Mouse (Mus musculus): ENCODE results near the gene Bzw2. TPM values are rescaled to one million over a fixed set of nuclear protein-coding genes. Genes with fewer than 3 reads are reported as not detected.
A peak's percentile ranks its signal among the peaks of the same experiment; 100 is the strongest.

Gene Bzw2
- total RNA-seq (2017), result 12.7 and 20.3 TPM in 2 replicates

- peak; percentile 46 for ATAC-seq (ENCODE audit: extremely low read depth, insufficient number of reproducible peaks, low FRiP score, poor library complexity, severe bottlenecking)
Measured at GRCm38 (mm10) chr12:36157638-36158308, at the start of gene Bzw2. TSS of gene Bzw2 (minus strand) at chr12:36158080.

- ATAC-seq (ENCODE audit: extremely low read depth, insufficient number of reproducible peaks, low FRiP score, poor library complexity, severe bottlenecking), result peak; percentile 55
Measured at GRCm38 (mm10) chr12:36207072-36207799, 49.4 kb upstream of the Bzw2 start.

GRCm38 (mm10) chr12:36205579-36206119 lies 47.8 kb upstream of the Bzw2 start:
- ATAC-seq (ENCODE audit: extremely low read depth, insufficient number of reproducible peaks, low FRiP score, poor library complexity, severe bottlenecking), result peak; percentile 67; the same call in 1 of the 2 replicates

GRCm38 (mm10) chr12:36194976-36195375 lies 37.1 kb upstream of the Bzw2 start:
- ATAC-seq (ENCODE audit: extremely low read depth, insufficient number of reproducible peaks, low FRiP score, poor library complexity, severe bottlenecking), result no peak

- ATAC-seq (ENCODE audit: extremely low read depth, insufficient number of reproducible peaks, low FRiP score, poor library complexity, severe bottlenecking), result no peak
Measured at GRCm38 (mm10) chr12:36190343-36190742, 32.5 kb upstream of the Bzw2 start.

GRCm38 (mm10) chr12:36189610-36190009 lies 31.7 kb upstream of the Bzw2 start:
- no peak for ATAC-seq (ENCODE audit: extremely low read depth, insufficient number of reproducible peaks, low FRiP score, poor library complexity, severe bottlenecking)

GRCm38 (mm10) chr12:36187081-36187480 lies 29.2 kb upstream of the Bzw2 start:
- no peak for ATAC-seq (ENCODE audit: extremely low read depth, insufficient number of reproducible peaks, low FRiP score, poor library complexity, severe bottlenecking)

- ATAC-seq (ENCODE audit: extremely low read depth, insufficient number of reproducible peaks, low FRiP score, poor library complexity, severe bottlenecking), result no peak
Measured at GRCm38 (mm10) chr12:36182570-36182969, 24.7 kb upstream of the Bzw2 start.

- no peak for ATAC-seq (ENCODE audit: extremely low read depth, insufficient number of reproducible peaks, low FRiP score, poor library complexity, severe bottlenecking)
Measured at GRCm38 (mm10) chr12:36177227-36177626, 19.3 kb upstream of the Bzw2 start.

GRCm38 (mm10) chr12:36165299-36165698 lies 7.4 kb upstream of the Bzw2 start:
- ATAC-seq (ENCODE audit: extremely low read depth, insufficient number of reproducible peaks, low FRiP score, poor library complexity, severe bottlenecking), result no peak

GRCm38 (mm10) chr12:36164126-36164791 lies 6.4 kb upstream of the Bzw2 start:
- ATAC-seq (ENCODE audit: extremely low read depth, insufficient number of reproducible peaks, low FRiP score, poor library complexity, severe bottlenecking), result no peak

GRCm38 (mm10) chr12:36157304-36157637 lies 609 bp downstream of the Bzw2 start:
- ATAC-seq (ENCODE audit: extremely low read depth, insufficient number of reproducible peaks, low FRiP score, poor library complexity, severe bottlenecking), result no peak

GRCm38 (mm10) chr12:36156637-36157303 lies 1.1 kb downstream of the Bzw2 start, which contains the start of gene Ankmy2:
TSS of gene Ankmy2 (plus strand) at chr12:36157114.
- peak; percentile 75 for ATAC-seq (ENCODE audit: extremely low read depth, insufficient number of reproducible peaks, low FRiP score, poor library complexity, severe bottlenecking)

- ATAC-seq (ENCODE audit: extremely low read depth, insufficient number of reproducible peaks, low FRiP score, poor library complexity, severe bottlenecking), result 0 out of 2 replicates have a peak, but pooled peaks have one; percentile 3
Measured at GRCm38 (mm10) chr12:36156101-36156636, 1.7 kb downstream of the Bzw2 start.

- no peak for ATAC-seq (ENCODE audit: extremely low read depth, insufficient number of reproducible peaks, low FRiP score, poor library complexity, severe bottlenecking)
Measured at GRCm38 (mm10) chr12:36155141-36155641, 2.7 kb downstream of the Bzw2 start.

- no peak for ATAC-seq (ENCODE audit: extremely low read depth, insufficient number of reproducible peaks, low FRiP score, poor library complexity, severe bottlenecking)
Measured at GRCm38 (mm10) chr12:36150737-36151136, 7.1 kb downstream of the Bzw2 start.

- ATAC-seq (ENCODE audit: extremely low read depth, insufficient number of reproducible peaks, low FRiP score, poor library complexity, severe bottlenecking), result no peak
Measured at GRCm38 (mm10) chr12:36150265-36150664, 7.6 kb downstream of the Bzw2 start.

GRCm38 (mm10) chr12:36146230-36147011 lies 11.5 kb downstream of the Bzw2 start:
- no peak for ATAC-seq (ENCODE audit: extremely low read depth, insufficient number of reproducible peaks, low FRiP score, poor library complexity, severe bottlenecking)

All from neutrophil, adult 5-6 weeks (primary cell).